Mouse (Mus musculus) thymus, adult 2 months (tissue): Measurements from ENCODE around the gene Tsc1. TPM values are rescaled to one million over a fixed set of nuclear protein-coding genes. Genes with fewer than 3 reads are reported as not detected.

Experiments used
- DNase-seq: peaks from one replicate; pipeline ENCODE4 v3.0.0; 2021
- H3K27ac ChIP-seq: fragments of 200-500 bp; 2 replicates; pipeline ENCODE4 v1.5.1; 2012; ENCODE audit warnings: low read length, control low read depth; ENCODE audit not compliant: control insufficient read depth, insufficient read depth
- H3K27me3 ChIP-seq: fragments of 200-500 bp; 2 replicates; pipeline ENCODE4 v1.6.1; 2012; ENCODE audit warnings: mild to moderate bottlenecking, low read length, moderate library complexity, mixed read lengths; ENCODE audit not compliant: control insufficient read depth, insufficient read depth
- H3K36me3 ChIP-seq: fragments of 200-500 bp; 2 replicates; pipeline ENCODE4 v1.6.1; 2012; ENCODE audit warnings: mild to moderate bottlenecking, low read length, moderate library complexity; ENCODE audit not compliant: control insufficient read depth, insufficient read depth
- H3K4me1 ChIP-seq: fragments of 200-500 bp; replicated peaks from 2 replicates; pipeline ENCODE4 v1.6.1; 2012; ENCODE audit warnings: low read length; ENCODE audit not compliant: control insufficient read depth, insufficient read depth
- H3K4me3 ChIP-seq: fragments of 200-500 bp; 2 replicates; pipeline ENCODE4 v1.5.1; 2012; ENCODE audit warnings: mild to moderate bottlenecking, low read length, control low read depth, moderate library complexity; ENCODE audit not compliant: control insufficient read depth, insufficient read depth
- CTCF ChIP-seq: fragments of 200-500 bp; IDR thresholded peaks from 2 replicates; pipeline ENCODE4 v1.5.1; 2012; ENCODE audit warnings: mild to moderate bottlenecking, control low read depth, low read length, moderate library complexity, borderline replicate concordance; ENCODE audit not compliant: control insufficient read depth, poor library complexity, insufficient read depth; ENCODE audit errors: extremely low read depth
- POLR2A ChIP-seq: fragments of 200-500 bp; IDR thresholded peaks from 2 replicates; pipeline ENCODE4 v1.6.1; 2012; ENCODE audit warnings: mild to moderate bottlenecking, low read length, control low read depth, moderate library complexity; ENCODE audit not compliant: control insufficient read depth, poor library complexity, insufficient read depth; ENCODE audit errors: extremely low read depth
- WGBS: fragments of 180-500 bp; shearing (Covaris S2); methylation state at CpG from one replicate; pipeline ENCODE4 v1.1.7; 2018; 5-methylcytosine and 5-hydroxymethylcytosine counted together
- polyA plus RNA-seq: library from polyadenylated mRNA; depleted of rRNA; stranded (reverse); fragments of >200 nt; gene quantifications from 2 replicates; pipeline ENCODE4 v1.2.3, GENCODE M21; 2012

Gene Tsc1
- polyA plus RNA-seq, 1 experiment: 24.7 TPM

DNA sequence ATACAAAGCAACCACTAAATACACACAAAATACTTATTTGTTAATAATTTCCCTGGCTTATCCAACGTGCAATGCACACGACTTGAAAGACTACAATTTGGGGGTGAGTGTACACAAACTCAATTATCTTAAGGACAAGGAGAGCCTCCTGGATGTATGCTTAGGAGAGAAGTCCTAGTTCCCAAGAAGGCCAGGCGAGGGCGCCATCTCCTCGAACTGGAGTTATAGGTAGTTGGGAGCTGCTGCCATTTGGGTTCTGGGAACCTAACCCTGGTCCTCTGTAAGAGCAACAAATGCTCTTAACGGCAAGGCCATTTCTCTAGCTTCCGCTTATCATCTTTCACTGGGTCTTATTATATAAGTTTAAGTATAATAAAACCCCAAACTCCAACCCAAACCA lies 1.2 kb upstream of the Tsc1 start:
- peaks cover 14% of the 10 kb centered on the region for H3K4me1 ChIP-seq
- no peak overlapping the region for H3K27ac ChIP-seq
- no peaks in the 10 kb centered on the region for H3K27me3 ChIP-seq
- H3K36me3 ChIP-seq: no peaks in the 10 kb centered on the region
- WGBS: 87% methylated on average over 7 of the region's 7 CpGs
- DNase-seq: peak; percentile 50
- no peak overlapping the region for H3K4me3 ChIP-seq
- TF ChIP-seq CTCF (no peak), POLR2A (no peak)

- Histone ChIP-seq H3K27me3 (no peaks in the 10 kb centered on the region), H3K36me3 (no peaks in the 10 kb centered on the region), H3K4me3 (peak overlapping the region; percentile 86), H3K27ac (no peak overlapping the region; the same call in 1 of the 2 replicates), H3K4me1 (peaks cover 14% of the 10 kb centered on the region)
- DNase-seq: no peak
- TF ChIP-seq CTCF: no peak
- no peak for TF ChIP-seq POLR2A
- under 1% methylated on average over 43 of the region's 43 CpGs for WGBS
Measured at GRCm38 (mm10) chr2:28641435-28641941, 460 bp downstream of the Tsc1 start.

GRCm38 (mm10) chr2:28643081-28643480 lies 2.1 kb downstream of the Tsc1 start:
- WGBS: 98% methylated on average over 3 of the region's 3 CpGs
- no peaks in the 10 kb centered on the region for H3K27me3 ChIP-seq
- H3K4me1 ChIP-seq: peaks cover 14% of the 10 kb centered on the region
- TF ChIP-seq POLR2A (no peak), CTCF (no peak)
- no peak for DNase-seq
- H3K4me3 ChIP-seq: no peak overlapping the region
- H3K27ac ChIP-seq: no peak overlapping the region
- no peaks in the 10 kb centered on the region for H3K36me3 ChIP-seq

DNA sequence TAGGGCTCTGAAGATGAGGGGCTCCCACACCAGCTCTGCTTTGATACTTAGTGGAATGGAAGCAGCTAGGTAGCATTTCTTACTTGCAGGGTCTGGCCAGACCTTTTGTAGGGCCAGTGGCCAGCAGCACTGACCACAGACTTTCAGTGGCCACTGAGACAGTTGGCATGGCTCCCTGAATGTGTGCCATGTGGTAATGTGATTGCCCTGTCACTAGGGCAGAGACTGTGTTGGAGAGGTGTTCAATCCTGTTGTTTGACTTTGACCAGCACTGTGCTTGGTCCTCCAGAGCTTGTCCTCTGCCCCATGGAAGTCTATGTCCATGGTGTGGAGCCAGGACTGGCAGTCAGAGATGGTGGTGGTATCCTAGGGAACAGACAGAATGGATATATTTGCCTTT lies 9.5 kb downstream of the Tsc1 start:
- Histone ChIP-seq H3K27me3 (no peaks in the 10 kb centered on the region), H3K27ac (no peak overlapping the region), H3K4me1 (no peaks in the 10 kb centered on the region), H3K4me3 (no peak overlapping the region), H3K36me3 (no peaks in the 10 kb centered on the region)
- DNase-seq: no peak
- TF ChIP-seq POLR2A (no peak), CTCF (no peak)

- Histone ChIP-seq H3K36me3 (no peaks in the 10 kb centered on the region), H3K27me3 (no peaks in the 10 kb centered on the region), H3K4me3 (no peak overlapping the region), H3K4me1 (no peaks in the 10 kb centered on the region), H3K27ac (no peak overlapping the region)
- TF ChIP-seq CTCF (no peak), POLR2A (no peak)
- WGBS: 96% methylated on average over 7 of the region's 7 CpGs
- no peak for DNase-seq
Measured at GRCm38 (mm10) chr2:28653351-28653750, 12.3 kb downstream of the Tsc1 start.

DNA sequence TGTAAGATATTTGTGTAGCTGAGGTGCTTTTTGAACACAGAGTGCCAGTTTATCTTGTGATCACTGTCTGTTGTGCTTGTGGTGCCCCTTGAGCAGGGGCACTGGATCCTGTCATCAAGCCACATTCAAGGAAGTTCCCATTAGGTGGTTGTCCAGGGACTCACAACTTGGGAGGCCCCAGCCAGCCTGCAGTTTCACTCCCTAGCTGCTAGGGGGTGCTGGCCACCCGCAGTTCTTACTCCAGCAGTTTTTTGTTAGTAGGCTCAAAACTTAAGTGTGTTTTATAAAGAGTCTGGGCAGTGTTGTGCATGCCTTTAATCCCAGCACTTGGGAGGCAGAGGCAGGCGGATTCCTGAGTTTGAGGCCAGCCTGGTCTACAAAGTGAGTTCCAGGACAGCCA lies 13.3 kb downstream of the Tsc1 start:
- Histone ChIP-seq H3K4me3 (no peak overlapping the region), H3K4me1 (no peaks in the 10 kb centered on the region), H3K36me3 (no peaks in the 10 kb centered on the region; the same call in 1 of the 2 replicates), H3K27me3 (no peaks in the 10 kb centered on the region), H3K27ac (no peak overlapping the region)
- 76% methylated on average over 2 of the region's 2 CpGs for WGBS
- DNase-seq: peak; percentile 40
- TF ChIP-seq CTCF: 0 out of 2 replicates have a peak, but pooled peaks have one; percentile 30
- no peak for TF ChIP-seq POLR2A

- WGBS: 96% methylated on average over 8 of the region's 8 CpGs
- Histone ChIP-seq H3K27me3 (no peaks in the 10 kb centered on the region), H3K4me3 (no peak overlapping the region), H3K27ac (no peak overlapping the region), H3K36me3 (peaks cover 3% of the 10 kb centered on the region), H3K4me1 (no peaks in the 10 kb centered on the region)
- TF ChIP-seq POLR2A: no peak
- TF ChIP-seq CTCF: no peak
- DNase-seq: no peak
Measured at GRCm38 (mm10) chr2:28656216-28656615, 15.2 kb downstream of the Tsc1 start.
